Comparison of ENCODE assay signal across 10 mouse cellular contexts in genomic region chr15:89501321-89501720, GRCm38 (mm10). TPM values are rescaled to one million over a fixed set of nuclear protein-coding genes. Genes with fewer than 3 reads are reported as not detected.
DNase-seq lines count a peak whose midpoint lies in the region; ATAC-seq and TF ChIP-seq lines count a peak whose summit lies in the region.
"Had no signal": no experiment of that assay in that cellular context is flagged by ENCODE, and none has a peak within 500 bp of the region (broad histone marks: within the 10 kb centered on the region; RNA-seq: fewer than 3 reads in every experiment).

No protein-coding gene starts in this region.

- no peak overlapping the region for H3K27ac ChIP-seq in heart, embryonic 13.5 days (replicated peaks)
- no peak overlapping the region for H3K27ac ChIP-seq in liver, embryonic 13.5 days
- H3K27ac ChIP-seq in liver, embryonic 12.5 days = no peak overlapping the region
- no peak overlapping the region for H3K27ac ChIP-seq in embryonic facial prominence, embryonic 10.5 days (replicated peaks)
- H3K27ac ChIP-seq in hindbrain, postnatal 0 days = no peak overlapping the region

- H3K9ac ChIP-seq in heart, embryonic 13.5 days = no peak overlapping the region
- no peak overlapping the region; the same call in 1 of the 2 replicates for H3K9ac ChIP-seq in liver, embryonic 13.5 days
- no peak overlapping the region for H3K9ac ChIP-seq in liver, embryonic 12.5 days
- no peak overlapping the region for H3K9ac ChIP-seq in hindbrain, postnatal 0 days (replicated peaks; ENCODE audit: low read length)

- peaks cover 26% of the 10 kb centered on the region for H3K4me1 ChIP-seq in heart, embryonic 13.5 days
- H3K4me1 ChIP-seq in liver, embryonic 13.5 days (replicated peaks) = peaks cover 41% of the 10 kb centered on the region
- H3K4me1 ChIP-seq in liver, embryonic 12.5 days = peaks cover 44% of the 10 kb centered on the region
- peaks cover 48% of the 10 kb centered on the region for H3K4me1 ChIP-seq in embryonic facial prominence, embryonic 10.5 days
- H3K4me1 ChIP-seq in hindbrain, postnatal 0 days (ENCODE audit: insufficient read depth, low read length) = peaks cover 5% of the 10 kb centered on the region; the same call in 1 of the 2 replicates

- H3K4me2 ChIP-seq in heart, embryonic 13.5 days = peak overlapping the region; percentile 90; the same call in 1 of the 2 replicates
- H3K4me2 ChIP-seq in liver, embryonic 13.5 days = 0 out of 2 replicates have a peak overlapping the region, but pooled peaks have one; percentile 89
- H3K4me2 ChIP-seq in liver, embryonic 12.5 days = no peak overlapping the region; the same call in 1 of the 2 replicates
- H3K4me2 ChIP-seq in hindbrain, postnatal 0 days (ENCODE audit: low read depth, low read length) = peak overlapping the region; percentile 84; the same call in 1 of the 2 replicates

- 79% methylated on average over 3 of the region's 3 CpGs for WGBS in heart, embryonic 13.5 days
- 60% methylated on average over 3 of the region's 3 CpGs for WGBS in liver, embryonic 13.5 days (ENCODE audit: insufficient replicate concordance)
- WGBS in liver, embryonic 12.5 days (ENCODE audit: insufficient replicate concordance) = 59% methylated on average over 3 of the region's 3 CpGs
- 80% methylated on average over 3 of the region's 3 CpGs for WGBS in embryonic facial prominence, embryonic 10.5 days
- 83% methylated on average over 3 of the region's 3 CpGs for WGBS in hindbrain, postnatal 0 days

- no peak for TF ChIP-seq CTCF in hindbrain, postnatal 0 days (IDR thresholded peaks at IDR 0.05; ENCODE audit: low read depth)

- ATAC-seq in heart, embryonic 13.5 days (ENCODE audit: extremely low read depth, insufficient number of reproducible peaks, low FRiP score, low TSS enrichment) = no peak
- ATAC-seq in liver, embryonic 13.5 days (ENCODE audit: low read depth) = no peak
- ATAC-seq in liver, embryonic 12.5 days = no peak
- ATAC-seq in hindbrain, postnatal 0 days = no peak

- H3K4me3 ChIP-seq in heart, embryonic 13.5 days = no peak overlapping the region
- H3K4me3 ChIP-seq in liver, embryonic 13.5 days (replicated peaks) = no peak overlapping the region
- H3K4me3 ChIP-seq in liver, embryonic 12.5 days = no peak overlapping the region
- H3K4me3 ChIP-seq in embryonic facial prominence, embryonic 10.5 days = peak overlapping the region; percentile 83; the same call in 1 of the 2 replicates
- no peak overlapping the region for H3K4me3 ChIP-seq in hindbrain, postnatal 0 days (ENCODE audit: low read length)

- H3K27me3 ChIP-seq in heart, embryonic 13.5 days (replicated peaks) = peaks cover 61% of the 10 kb centered on the region
- peaks cover 48% of the 10 kb centered on the region for H3K27me3 ChIP-seq in liver, embryonic 13.5 days
- H3K27me3 ChIP-seq in liver, embryonic 12.5 days (replicated peaks) = peaks cover 50% of the 10 kb centered on the region
- peaks cover 66% of the 10 kb centered on the region for H3K27me3 ChIP-seq in embryonic facial prominence, embryonic 10.5 days (replicated peaks; ENCODE audit: low read depth, poor library complexity, severe bottlenecking)
- no peaks in the 10 kb centered on the region for H3K27me3 ChIP-seq in hindbrain, postnatal 0 days (ENCODE audit: insufficient read depth, low read length)

- H3K36me3 ChIP-seq in heart, embryonic 13.5 days = peaks cover 32% of the 10 kb centered on the region
- peaks cover 14% of the 10 kb centered on the region; the same call in 1 of the 2 replicates for H3K36me3 ChIP-seq in liver, embryonic 13.5 days
- peaks cover 35% of the 10 kb centered on the region for H3K36me3 ChIP-seq in liver, embryonic 12.5 days
- H3K36me3 ChIP-seq in embryonic facial prominence, embryonic 10.5 days (replicated peaks) = peaks cover 18% of the 10 kb centered on the region
- H3K36me3 ChIP-seq in hindbrain, postnatal 0 days (ENCODE audit: insufficient read depth, low read length) = peaks cover 5% of the 10 kb centered on the region; the same call in 1 of the 2 replicates

- no peaks in the 10 kb centered on the region for H3K9me3 ChIP-seq in heart, embryonic 13.5 days
- H3K9me3 ChIP-seq in liver, embryonic 13.5 days (replicated peaks) = no peaks in the 10 kb centered on the region
- no peaks in the 10 kb centered on the region for H3K9me3 ChIP-seq in liver, embryonic 12.5 days (replicated peaks)
- H3K9me3 ChIP-seq in embryonic facial prominence, embryonic 10.5 days = no peaks in the 10 kb centered on the region
- H3K9me3 ChIP-seq in hindbrain, postnatal 0 days (ENCODE audit: low read length) = no peaks in the 10 kb centered on the region

- DNase-seq in heart, adult 9 months (ENCODE audit: low spot score in 2 of 2) = no peak
- DNase-seq in liver, embryonic 13.5 days = no peak
- DNase-seq in embryonic facial prominence, embryonic 10.5 days (ENCODE audit: low spot score) = no peak
- DNase-seq in hindbrain, postnatal 0 days (ENCODE audit: low spot score) = no peak
- no peak for DNase-seq in layer of hippocampus, adult 8-10 months (ENCODE audit: low spot score in 2 of 2)
- DNase-seq in MN1 (ENCODE audit: low spot score) = no peak
- DNase-seq: cerebellum, adult 2 months; kidney, adult 9 months had no signal

RNA-seq across cellular contexts. Expression of gene Shank3, which starts 1.9 kb away (rescaled TPM):
- polyA plus RNA-seq in heart, embryonic 13.5 days (2015; fragmentation: Nextera tagmentation; extraction: Ambion mirVana) = 1.7 and 2.0 TPM in 2 replicates
- polyA plus RNA-seq in liver, embryonic 13.5 days (2015; fragmentation: Nextera tagmentation; extraction: Ambion mirVana) = 0.23 and 0.43 TPM in 2 replicates
- polyA plus RNA-seq in liver, embryonic 12.5 days (2016; fragmentation: Nextera tagmentation; extraction: Ambion mirVana) = 0.81 and 1.4 TPM in 2 replicates
- polyA plus RNA-seq in embryonic facial prominence, embryonic 10.5 days (2016; fragmentation: Nextera tagmentation; extraction: Ambion mirVana) = 1.3 and 2.4 TPM in 2 replicates
- total RNA-seq in hindbrain, postnatal 0 days (2014; rRNA removed) = 43.6 and 61.8 TPM in 2 replicates
- 7.1 and 8.7 TPM in 2 replicates for polyA plus RNA-seq in hindbrain, postnatal 0 days (2015; fragmentation: Nextera tagmentation; extraction: Ambion mirVana)
- 100 to 1,000 TPM; 208 to 231 (median 223) TPM for total RNA-seq in layer of hippocampus, adult 8-10 months (2022)

RNA-seq across cellular contexts. Expression of gene Arsa, which starts 24.1 kb away (rescaled TPM):
- polyA plus RNA-seq in heart, embryonic 13.5 days (2015; fragmentation: Nextera tagmentation; extraction: Ambion mirVana) = 15.1 and 15.3 TPM in 2 replicates
- polyA plus RNA-seq in liver, embryonic 13.5 days (2015; fragmentation: Nextera tagmentation; extraction: Ambion mirVana) = 4.8 and 4.9 TPM in 2 replicates
- 6.6 and 7.0 TPM in 2 replicates for polyA plus RNA-seq in liver, embryonic 12.5 days (2016; fragmentation: Nextera tagmentation; extraction: Ambion mirVana)
- 11.2 and 11.5 TPM in 2 replicates for polyA plus RNA-seq in embryonic facial prominence, embryonic 10.5 days (2016; fragmentation: Nextera tagmentation; extraction: Ambion mirVana)
- 34.6 and 35.8 TPM in 2 replicates for total RNA-seq in hindbrain, postnatal 0 days (2014; rRNA removed)
- 28.5 and 28.9 TPM in 2 replicates for polyA plus RNA-seq in hindbrain, postnatal 0 days (2015; fragmentation: Nextera tagmentation; extraction: Ambion mirVana)
- total RNA-seq in layer of hippocampus, adult 8-10 months (2022) = 10 to 100 TPM; 30.9 to 38.1 (median 33.3) TPM

RNA-seq across cellular contexts. Expression of gene Mapk8ip2, which starts 47.6 kb away (rescaled TPM):
- 0.27 and 0.45 TPM in 2 replicates for polyA plus RNA-seq in heart, embryonic 13.5 days (2015; fragmentation: Nextera tagmentation; extraction: Ambion mirVana)
- polyA plus RNA-seq in liver, embryonic 13.5 days (2015; fragmentation: Nextera tagmentation; extraction: Ambion mirVana) = 0.12 and 0.14 TPM in 2 replicates
- 0.05 and 0.13 TPM in 2 replicates for polyA plus RNA-seq in liver, embryonic 12.5 days (2016; fragmentation: Nextera tagmentation; extraction: Ambion mirVana)
- polyA plus RNA-seq in embryonic facial prominence, embryonic 10.5 days (2016; fragmentation: Nextera tagmentation; extraction: Ambion mirVana) = 9.2 and 9.7 TPM in 2 replicates
- 101 and 108 TPM in 2 replicates for total RNA-seq in hindbrain, postnatal 0 days (2014; rRNA removed)
- 64.7 and 67.8 TPM in 2 replicates for polyA plus RNA-seq in hindbrain, postnatal 0 days (2015; fragmentation: Nextera tagmentation; extraction: Ambion mirVana)
- total RNA-seq in layer of hippocampus, adult 8-10 months (2022) = 100 to 1,000 TPM; 249 to 297 (median 274) TPM
